Mouse (Mus musculus): Measurements from ENCODE around the gene Vps33b. TPM values are rescaled to one million over a fixed set of nuclear protein-coding genes. Genes with fewer than 3 reads are reported as not detected.

Vps33b gene
- total RNA-seq, 2 experiments from 2014 or later, result 10.6 TPM

DNA sequence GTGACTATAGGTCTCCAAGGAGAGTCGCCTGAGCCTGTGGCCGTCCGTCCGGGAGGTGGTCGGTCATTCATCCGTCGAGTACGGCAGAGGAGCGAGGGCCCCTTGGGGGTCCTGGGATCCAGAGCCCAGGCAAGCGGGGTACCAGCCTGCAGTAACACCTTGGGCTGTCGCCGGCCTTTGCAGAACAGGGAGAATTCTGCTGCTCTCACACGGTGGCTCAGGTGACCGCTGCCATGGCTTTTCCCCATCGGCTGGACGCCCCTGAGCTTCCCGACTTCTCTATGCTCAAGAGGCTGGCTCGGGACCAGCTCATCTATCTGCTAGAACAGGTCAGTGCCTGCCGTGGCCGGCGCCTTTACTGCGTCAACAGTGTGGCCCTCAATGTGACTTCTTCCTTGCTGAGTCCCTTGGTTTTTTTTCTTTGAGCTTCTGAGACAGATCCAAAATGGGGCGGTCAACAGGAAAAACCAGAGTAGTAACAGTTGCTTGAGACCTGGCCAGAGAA, 354 bp downstream of the Vps33b start:
- DNase-seq, result peak; percentile 57

DNA sequence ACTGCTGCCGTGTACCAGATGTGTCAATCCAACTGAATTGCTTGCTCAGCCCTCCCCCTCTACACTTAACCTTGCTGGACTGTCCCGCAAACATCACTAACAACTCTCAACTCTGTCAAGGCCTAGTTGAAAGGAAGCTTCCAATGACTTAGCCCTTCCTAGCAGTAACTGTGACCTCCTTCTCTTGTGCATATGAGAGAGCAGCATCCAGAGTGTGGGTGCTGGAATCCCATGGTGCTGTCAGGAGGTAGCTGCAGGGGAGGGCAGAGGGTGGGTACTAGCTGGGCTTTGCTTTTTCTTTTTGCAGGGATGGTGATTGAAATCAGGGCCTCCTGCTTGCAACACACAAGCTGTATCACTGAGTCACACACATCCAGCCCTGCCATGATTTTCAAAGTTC, 4.0 kb downstream of the Vps33b start:
- DNase-seq, result no peak

DNA sequence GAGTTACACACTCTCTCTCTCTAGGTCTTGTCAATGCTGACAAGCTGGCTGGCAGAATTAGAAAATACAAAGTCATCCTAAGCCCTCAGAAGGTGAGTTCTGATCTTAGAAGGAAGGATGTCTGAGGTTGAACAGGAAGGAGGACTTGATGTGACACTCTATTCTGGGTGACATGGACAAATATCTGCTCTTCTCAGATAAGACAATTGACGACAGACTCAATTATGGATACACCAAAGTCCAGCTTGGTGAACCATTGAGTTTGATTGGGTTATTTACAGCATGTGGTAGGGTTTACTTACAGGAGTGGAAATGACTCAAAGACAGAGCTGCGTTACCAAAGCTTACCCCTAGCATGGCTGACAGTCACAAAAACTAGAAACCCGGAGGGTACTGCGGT, 6.9 kb downstream of the Vps33b start:
- no peak for DNase-seq

- no peak for DNase-seq
Measured at GRCm38 (mm10) chr7:80280032-80280431, 10.6 kb downstream of the Vps33b start.

DNA sequence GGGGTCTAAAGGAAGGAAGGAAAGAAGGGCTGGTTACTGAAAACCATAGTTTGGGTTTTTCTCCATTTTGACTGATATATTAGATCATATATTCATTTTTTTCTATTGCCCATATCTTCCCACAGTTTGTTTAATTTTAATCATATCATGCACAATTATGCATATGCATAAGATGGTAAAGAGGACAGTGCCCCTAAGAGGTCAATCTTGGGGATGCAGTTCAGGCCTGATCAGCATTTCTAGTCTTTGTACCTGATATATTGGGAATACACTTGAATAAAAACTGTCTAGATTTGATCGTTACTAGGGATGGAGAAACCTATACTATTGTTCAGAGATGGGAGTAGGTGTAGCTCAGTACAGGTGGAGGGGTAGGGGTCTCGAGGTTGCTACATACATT, 11.5 kb downstream of the Vps33b start:
- DNase-seq, result no peak

DNA sequence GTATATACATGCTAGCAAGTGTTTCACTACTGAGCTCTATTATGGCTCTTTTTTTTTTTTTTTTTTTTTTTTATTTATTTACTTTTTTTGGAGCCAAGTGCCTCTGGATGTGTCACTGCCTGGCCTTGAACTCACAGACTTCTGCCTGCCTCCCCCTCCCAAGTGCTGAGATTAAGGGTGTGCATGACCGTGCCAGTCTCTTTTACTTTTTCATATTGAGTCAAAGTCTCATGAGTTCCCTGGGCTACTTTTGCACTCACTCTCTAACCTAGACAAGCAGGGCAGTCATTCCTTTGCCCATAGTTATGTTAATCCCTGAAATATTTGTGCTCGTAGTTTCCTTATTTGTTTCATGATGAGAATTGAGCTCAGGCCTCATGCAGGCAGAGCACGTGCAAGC, 12.2 kb downstream of the Vps33b start:
- DNase-seq, result no peak

GRCm38 (mm10) chr7:80283226-80283918, 13.9 kb downstream of the Vps33b start:
- no peak for DNase-seq

- DNase-seq, result no peak
Measured at GRCm38 (mm10) chr7:80284391-80284790, 14.9 kb downstream of the Vps33b start.

DNA sequence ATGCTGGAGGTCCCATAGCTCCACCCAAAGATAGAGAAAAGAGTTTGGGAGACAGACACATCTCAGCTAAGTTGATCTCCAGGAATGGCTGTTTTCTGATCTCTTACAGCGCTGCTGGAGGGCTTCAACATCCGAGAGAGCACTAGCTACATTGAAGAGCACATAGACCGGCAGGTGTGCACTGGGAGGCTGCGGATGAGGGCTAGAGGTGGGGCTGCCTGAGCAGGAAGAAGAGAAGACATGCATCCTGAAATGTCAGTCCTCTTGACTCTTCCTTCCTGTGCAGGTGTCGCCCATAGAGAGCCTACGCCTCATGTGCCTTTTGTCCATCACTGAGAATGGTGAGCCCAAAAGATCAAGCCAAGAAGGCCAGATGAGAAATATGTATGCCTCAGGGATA, 16.3 kb downstream of the Vps33b start:
- no peak for DNase-seq

- no peak for DNase-seq
Measured at GRCm38 (mm10) chr7:80287736-80288135, 18.3 kb downstream of the Vps33b start.

DNA sequence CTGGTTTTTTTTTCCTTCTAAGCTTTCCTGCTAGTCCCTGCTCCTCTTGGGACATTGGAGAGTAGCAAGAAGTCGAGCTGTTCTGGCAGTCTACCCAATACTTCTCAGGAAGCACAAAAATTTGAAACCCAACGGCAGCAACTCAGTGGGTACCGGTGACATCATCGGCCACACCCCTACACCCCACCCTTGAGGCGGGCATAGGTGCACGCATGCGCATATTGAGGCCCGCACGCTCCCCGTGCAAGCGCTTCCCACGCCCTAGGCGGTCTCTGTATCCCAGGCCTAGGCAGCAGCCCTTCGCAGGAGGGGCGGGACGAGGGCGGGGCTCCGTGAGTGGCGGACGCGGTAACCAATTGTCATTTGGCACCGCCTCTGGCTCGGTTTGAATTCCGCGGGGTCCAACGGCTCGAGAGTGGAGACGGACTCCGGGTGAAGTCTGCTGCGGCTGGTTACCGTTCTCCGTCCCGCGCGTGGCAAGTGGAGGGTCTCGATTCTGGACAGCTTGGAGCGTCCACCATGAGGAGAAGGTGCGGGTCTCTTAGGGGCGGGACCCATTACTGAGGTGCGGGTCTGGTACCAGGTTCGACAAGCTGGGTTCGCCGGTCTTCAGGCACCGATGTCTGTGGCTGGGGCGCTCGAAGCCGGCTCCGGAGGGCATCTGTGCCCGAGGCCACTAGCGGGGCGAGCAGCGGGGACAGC, 24.8 kb downstream of the Vps33b start, which contains the start of gene Prc1:
TSS of gene Prc1 (plus strand) at position 389 of the 702 bp plus-strand sequence.
- DNase-seq, result peak; percentile 99

- DNase-seq, result no peak
Measured at GRCm38 (mm10) chr7:80294764-80295648, 25.6 kb downstream of the Vps33b start.

DNA sequence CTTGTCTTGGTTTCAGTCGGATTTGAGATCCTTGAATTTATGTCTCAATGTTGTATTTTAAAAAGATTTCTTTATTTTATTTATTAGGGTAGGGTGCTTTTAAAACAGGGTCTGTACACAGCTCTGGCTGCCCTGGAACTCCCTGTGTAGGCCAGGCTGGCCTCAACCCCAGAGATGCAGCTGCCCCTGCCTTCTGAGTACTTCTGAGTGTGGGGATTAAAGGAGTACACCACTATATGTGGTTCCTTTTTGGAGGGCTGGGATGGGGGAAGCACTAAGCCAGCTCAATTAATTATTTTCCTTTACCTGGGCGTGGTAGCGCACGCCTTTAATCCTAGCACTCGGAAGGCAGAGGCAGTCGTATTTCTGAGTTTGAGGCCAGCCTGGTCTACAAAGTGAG, 27.0 kb downstream of the Vps33b start:
- DNase-seq, result no peak

GRCm38 (mm10) chr7:80297041-80297440, 27.6 kb downstream of the Vps33b start:
- no peak for DNase-seq

DNA sequence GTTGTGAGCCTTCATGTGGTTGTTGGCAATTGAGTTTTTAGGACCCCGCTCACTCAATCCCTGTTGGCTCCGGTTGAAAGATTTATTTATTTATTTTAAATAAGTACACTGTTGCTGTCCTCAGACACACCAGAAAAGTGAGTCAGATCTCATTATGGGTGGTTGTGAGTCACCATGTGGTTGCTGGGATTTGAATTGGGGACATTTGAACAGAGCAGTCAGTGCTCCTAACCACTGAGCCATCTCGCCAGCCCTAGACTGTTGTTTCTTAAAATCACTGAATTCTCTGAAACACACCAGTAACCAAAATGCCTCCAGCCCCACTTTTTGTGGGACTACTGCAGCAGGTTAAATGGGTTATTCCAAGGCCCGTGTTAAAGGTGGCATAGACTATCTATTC, 29.3 kb downstream of the Vps33b start:
- DNase-seq, result no peak

- no peak for DNase-seq
Measured at GRCm38 (mm10) chr7:80299568-80299967, 30.1 kb downstream of the Vps33b start.

- DNase-seq, result no peak
Measured at GRCm38 (mm10) chr7:80301522-80301921, 32.1 kb downstream of the Vps33b start.

- no peak for DNase-seq
Measured at GRCm38 (mm10) chr7:80307766-80308165, 38.3 kb downstream of the Vps33b start.

DNA sequence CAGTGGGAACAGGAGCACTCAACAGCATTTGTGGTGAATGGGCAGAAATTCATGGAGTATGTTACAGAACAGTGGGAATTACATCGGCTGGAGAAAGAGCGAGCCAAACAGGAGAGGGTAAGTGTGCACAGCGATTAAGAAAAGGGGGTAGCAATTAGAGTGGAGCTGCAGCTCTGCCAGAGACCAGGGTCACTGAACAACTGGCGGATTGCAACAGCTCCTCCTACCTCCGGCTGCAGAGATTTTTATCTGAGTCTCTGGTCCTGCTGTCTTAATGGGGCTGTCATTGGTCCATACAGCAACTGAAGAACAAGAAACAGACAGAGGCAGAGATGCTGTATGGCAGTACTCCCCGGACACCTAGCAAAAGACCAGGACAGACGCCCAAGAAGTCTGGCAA, 41.3 kb downstream of the Vps33b start:
- DNase-seq, result no peak

- DNase-seq, result no peak
Measured at GRCm38 (mm10) chr7:80315733-80316132, 46.3 kb downstream of the Vps33b start.

DNA sequence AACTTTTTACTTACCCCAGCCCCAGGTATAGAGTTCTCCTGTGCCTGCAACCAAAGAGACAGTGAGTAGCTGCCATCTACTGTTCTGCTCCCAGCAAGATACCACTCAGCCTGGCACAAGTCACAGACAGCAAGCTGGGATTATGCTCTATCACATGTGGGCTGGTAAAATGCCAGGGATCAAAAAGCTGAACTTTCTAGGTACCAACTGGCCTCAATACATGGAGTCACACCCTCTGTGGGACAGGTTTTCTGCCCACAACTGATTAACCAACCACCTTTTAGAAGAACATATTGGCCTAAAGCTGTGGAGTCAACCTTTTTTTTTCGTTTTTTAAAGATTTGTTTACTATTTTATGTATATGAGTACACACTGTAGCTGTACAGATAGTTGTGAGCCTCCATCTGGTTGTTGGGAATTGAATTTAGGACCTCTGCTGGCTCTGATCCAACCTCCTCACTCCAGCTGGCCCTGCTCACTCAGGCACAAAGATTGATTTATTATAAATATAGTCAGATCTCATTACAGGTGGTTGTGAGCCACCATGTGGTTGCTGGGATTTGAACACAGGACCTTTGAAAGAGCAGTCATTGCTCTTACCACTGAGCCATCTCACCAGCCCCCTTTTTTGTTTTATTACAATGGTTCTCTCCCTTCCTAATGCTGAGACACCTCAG, 48.1 kb downstream of the Vps33b start:
- no peak for DNase-seq

DNA sequence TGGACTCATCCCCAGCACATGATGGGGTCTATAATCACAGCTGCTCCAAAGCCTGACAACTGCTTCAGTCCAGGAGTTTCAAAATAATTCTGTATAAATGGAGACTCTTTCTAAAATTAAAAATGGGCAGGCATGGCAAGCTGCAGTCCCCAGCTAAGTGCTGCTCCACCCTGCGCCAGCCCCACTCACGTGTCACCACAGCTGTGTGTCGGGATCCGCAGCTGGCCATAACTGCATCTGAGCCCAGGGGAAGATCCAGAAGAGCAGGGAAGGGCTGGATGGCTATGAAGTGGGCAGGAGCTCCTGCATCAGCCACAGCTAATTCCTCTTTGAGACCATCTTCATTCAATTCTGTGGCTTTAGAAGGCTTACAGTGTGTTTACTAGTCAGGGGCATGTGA, 49.2 kb downstream of the Vps33b start:
- DNase-seq, result no peak
